ENCODE assay signal across 25 mouse cellular contexts in genomic region chr15:64007060-64007914, GRCm38 (mm10). TPM values are rescaled to one million over a fixed set of nuclear protein-coding genes. Genes with fewer than 3 reads are reported as not detected.
DNase-seq lines count a peak whose midpoint lies in the region; ATAC-seq and TF ChIP-seq lines count a peak whose summit lies in the region.
"Had no signal": no experiment of that assay in that cellular context is flagged by ENCODE, and none has a peak within 500 bp of the region (broad histone marks: within the 10 kb centered on the region; RNA-seq: fewer than 3 reads in every experiment).

No protein-coding gene starts in this region.

- no peak overlapping the region for H3K9ac ChIP-seq in heart, adult 2 months (ENCODE audit: low read depth, low read length)
- H3K9ac ChIP-seq in kidney, embryonic 16.5 days (replicated peaks; ENCODE audit: low read length), result no peak overlapping the region
- H3K9ac ChIP-seq in neural tube, embryonic 15.5 days (replicated peaks), result no peak overlapping the region
- H3K9ac ChIP-seq: embryonic facial prominence, embryonic 12.5 days; forebrain, embryonic 12.5 days; heart, embryonic 15.5 days; hindbrain, embryonic 15.5 days; midbrain, embryonic 15.5 days; neural tube, embryonic 13.5 days had no signal

- H3K27me3 ChIP-seq in heart, adult 2 months (ENCODE audit: control insufficient read depth, insufficient read depth, low read length), result no peaks in the 10 kb centered on the region
- H3K27me3 ChIP-seq in kidney, embryonic 16.5 days (ENCODE audit: insufficient read depth, low read length), result no peaks in the 10 kb centered on the region
- H3K27me3 ChIP-seq in neural tube, embryonic 15.5 days (replicated peaks), result no peaks in the 10 kb centered on the region
- H3K27me3 ChIP-seq: embryonic facial prominence, embryonic 12.5 days; forebrain, embryonic 12.5 days; heart, embryonic 15.5 days; hindbrain, embryonic 15.5 days; midbrain, embryonic 15.5 days; neural tube, embryonic 13.5 days had no signal

- no peaks in the 10 kb centered on the region for H3K4me1 ChIP-seq in heart, adult 2 months (ENCODE audit: control insufficient read depth, insufficient read depth, low read length)
- peaks cover 6% of the 10 kb centered on the region for H3K4me1 ChIP-seq in kidney, embryonic 16.5 days (ENCODE audit: insufficient read depth, low read length)
- H3K4me1 ChIP-seq in neural tube, embryonic 15.5 days, result peaks cover 10% of the 10 kb centered on the region
- H3K4me1 ChIP-seq: embryonic facial prominence, embryonic 12.5 days had no signal

- TF ChIP-seq POLR2A in heart, adult 2 months (IDR thresholded peaks at IDR 0.05; ENCODE audit: insufficient read depth, low read depth, low read length), result no peak

- H3K27ac ChIP-seq in heart, adult 2 months, result no peak overlapping the region
- no peak overlapping the region for H3K27ac ChIP-seq in kidney, embryonic 16.5 days (ENCODE audit: low read length)
- no peak overlapping the region for H3K27ac ChIP-seq in neural tube, embryonic 15.5 days (replicated peaks)
- H3K27ac ChIP-seq: embryonic facial prominence, embryonic 12.5 days; forebrain, embryonic 12.5 days; heart, embryonic 15.5 days; hindbrain, embryonic 15.5 days; midbrain, embryonic 15.5 days; neural tube, embryonic 13.5 days had no signal

- H3K4me3 ChIP-seq in heart, adult 2 months, result no peak overlapping the region
- H3K4me3 ChIP-seq in kidney, embryonic 16.5 days (ENCODE audit: low read length), result no peak overlapping the region
- no peak overlapping the region for H3K4me3 ChIP-seq in neural tube, embryonic 15.5 days (replicated peaks)
- H3K4me3 ChIP-seq: embryonic facial prominence, embryonic 12.5 days; forebrain, embryonic 12.5 days; heart, embryonic 15.5 days; hindbrain, embryonic 15.5 days; midbrain, embryonic 15.5 days; neural tube, embryonic 13.5 days had no signal

- ATAC-seq in kidney, embryonic 16.5 days (ENCODE audit: low FRiP score, low TSS enrichment), result peak; percentile 82
- no peak for ATAC-seq in neural tube, embryonic 15.5 days (ENCODE audit: low FRiP score)
- ATAC-seq in megakaryocyte progenitor cell, adult 5-6 weeks (replicated peaks; ENCODE audit: poor library complexity), result peak; percentile 69
- ATAC-seq: intestine, embryonic 16.5 days; midbrain, embryonic 15.5 days had no signal

- WGBS in heart, adult 2 months, result 70% methylated on average over 9 of the region's 9 CpGs
- WGBS in kidney, embryonic 16.5 days, result 50% methylated on average over 9 of the region's 9 CpGs
- WGBS in neural tube, embryonic 15.5 days, result 69% methylated on average over 9 of the region's 9 CpGs

- no peak for TF ChIP-seq EP300 in heart, adult 2 months (IDR thresholded peaks at IDR 0.05; ENCODE audit: insufficient read depth, low read depth, low read length)

- DNase-seq in heart, adult 2 months, result no peak
- DNase-seq in heart, postnatal 14 days, result no peak
- no peak for DNase-seq in kidney, postnatal 25 days
- peak; percentile 9 for DNase-seq in neural tube, embryonic 10.5 days (ENCODE audit: extremely low spot score, low spot score)
- DNase-seq in cerebellum, postnatal 25 days, result no peak
- DNase-seq: adrenal gland, adult 8-10 months; cerebellum, adult 18-20 months; cerebellum, postnatal 14 days; gastrocnemius, postnatal 25 days; heart, postnatal 4 days; kidney, adult 9 months; layer of hippocampus, adult 9-11 months; left cerebral cortex, postnatal 4 days; lung, adult 2 months; thymus, postnatal 25 days had no signal

- no peaks in the 10 kb centered on the region for H3K36me3 ChIP-seq in heart, adult 2 months (ENCODE audit: control insufficient read depth, insufficient read depth, low read length)
- no peaks in the 10 kb centered on the region for H3K36me3 ChIP-seq in kidney, embryonic 16.5 days (ENCODE audit: insufficient read depth, low read length)
- H3K36me3 ChIP-seq in neural tube, embryonic 15.5 days, result 0 out of 2 replicates have a peak, but pooled peaks cover 3% of the 10 kb centered on the region
- H3K36me3 ChIP-seq: embryonic facial prominence, embryonic 12.5 days; forebrain, embryonic 12.5 days; heart, embryonic 15.5 days; hindbrain, embryonic 15.5 days; midbrain, embryonic 15.5 days had no signal

- H3K79me2 ChIP-seq in heart, adult 2 months (replicated peaks; ENCODE audit: control insufficient read depth, insufficient read depth, low read length), result no peaks in the 10 kb centered on the region; the same call in 1 of the 2 replicates

- H3K9me3 ChIP-seq in kidney, embryonic 16.5 days (ENCODE audit: low read length), result 0 out of 2 replicates have a peak, but pooled peaks cover 4% of the 10 kb centered on the region
- no peaks in the 10 kb centered on the region for H3K9me3 ChIP-seq in neural tube, embryonic 15.5 days (replicated peaks)
- H3K9me3 ChIP-seq: embryonic facial prominence, embryonic 12.5 days; forebrain, embryonic 12.5 days; heart, embryonic 15.5 days; hindbrain, embryonic 15.5 days; midbrain, embryonic 15.5 days; neural tube, embryonic 13.5 days had no signal

- intact Hi-C loops in heart, adult 2 months (cut with DNase I), result no loop called here
- intact Hi-C loops in heart, postnatal 14 days (cut with DNase I), result no loop called here

- 0 out of 2 replicates have a peak, but pooled peaks have one; percentile 6 for TF ChIP-seq CTCF in heart, adult 2 months (IDR thresholded peaks at IDR 0.05)

- H3K4me2 ChIP-seq in kidney, embryonic 16.5 days (replicated peaks; ENCODE audit: low read depth, low read length), result no peak overlapping the region
- no peak overlapping the region for H3K4me2 ChIP-seq in neural tube, embryonic 15.5 days
- H3K4me2 ChIP-seq: embryonic facial prominence, embryonic 12.5 days; forebrain, embryonic 12.5 days; heart, embryonic 15.5 days; hindbrain, embryonic 15.5 days; midbrain, embryonic 15.5 days; neural tube, embryonic 13.5 days had no signal

RNA-seq across cellular contexts. Expression of gene Fam49b, which starts 53.0 kb away (rescaled TPM):
- total RNA-seq in heart, adult 2 months (2021), result 10 to 100 TPM; 23.7 to 28.0 TPM
- 8.4 and 16.2 TPM in 2 replicates for polyA plus RNA-seq in heart, adult 2 months (2012; rRNA removed)
- total RNA-seq in heart, postnatal 14 days (2021), result 10 to 100 TPM; 23.5 to 29.4 TPM
- polyA plus RNA-seq in kidney, embryonic 16.5 days (2015; fragmentation: Nextera tagmentation; extraction: Ambion mirVana), result 50.5 and 54.7 TPM in 2 replicates
- 130 and 132 TPM in 2 replicates for polyA plus RNA-seq in neural tube, embryonic 15.5 days (2015; fragmentation: Nextera tagmentation; extraction: Ambion mirVana)
- total RNA-seq in megakaryocyte progenitor cell, adult 5-6 weeks (2015), result 425 and 491 TPM in 2 replicates
- total RNA-seq in megakaryocyte progenitor cell, adult 5-6 weeks (2017), result 279 and 318 TPM in 2 replicates

Comparison
In these comparisons a context has a peak if more than half of its experiments do, and no peak if none do; other contexts are left out.
1. RNA of gene Fam49b, which starts 53.0 kb away (total RNA-seq): 279 to 491 TPM in megakaryocyte progenitor cell, adult 5-6 weeks; 23.5 to 29.4 TPM in heart, postnatal 14 days and 23.7 to 28.0 TPM in heart, adult 2 months; every median in the first group is over 4 times any median in the second.